Mouse (Mus musculus): Measurements from ENCODE around the gene Inka1. TPM values are rescaled to one million over a fixed set of nuclear protein-coding genes. Genes with fewer than 3 reads are reported as not detected.

Inka1 gene
- polyA plus RNA-seq, 1 experiment: 3.4 TPM

DNA sequence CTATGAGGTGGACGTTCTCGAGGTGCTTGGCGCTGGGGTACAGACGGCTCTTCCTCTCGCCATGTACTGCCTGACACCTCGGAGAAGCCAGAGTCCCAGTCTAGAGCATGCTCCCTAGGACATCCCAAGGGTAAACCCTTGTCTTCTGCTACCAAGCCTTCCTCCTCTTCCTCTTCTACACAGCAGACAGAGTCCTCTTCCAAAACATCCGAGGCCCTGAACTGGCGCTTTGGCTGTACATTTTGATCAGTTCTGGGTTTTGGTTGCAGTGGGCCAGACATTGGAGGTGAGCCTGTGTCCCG lies 974 bp downstream of the Inka1 start:
- DNase-seq (ENCODE audit: low read depth, low spot score): no peak
- WGBS: 69% methylated on average over 9 of the region's 9 CpGs

DNA sequence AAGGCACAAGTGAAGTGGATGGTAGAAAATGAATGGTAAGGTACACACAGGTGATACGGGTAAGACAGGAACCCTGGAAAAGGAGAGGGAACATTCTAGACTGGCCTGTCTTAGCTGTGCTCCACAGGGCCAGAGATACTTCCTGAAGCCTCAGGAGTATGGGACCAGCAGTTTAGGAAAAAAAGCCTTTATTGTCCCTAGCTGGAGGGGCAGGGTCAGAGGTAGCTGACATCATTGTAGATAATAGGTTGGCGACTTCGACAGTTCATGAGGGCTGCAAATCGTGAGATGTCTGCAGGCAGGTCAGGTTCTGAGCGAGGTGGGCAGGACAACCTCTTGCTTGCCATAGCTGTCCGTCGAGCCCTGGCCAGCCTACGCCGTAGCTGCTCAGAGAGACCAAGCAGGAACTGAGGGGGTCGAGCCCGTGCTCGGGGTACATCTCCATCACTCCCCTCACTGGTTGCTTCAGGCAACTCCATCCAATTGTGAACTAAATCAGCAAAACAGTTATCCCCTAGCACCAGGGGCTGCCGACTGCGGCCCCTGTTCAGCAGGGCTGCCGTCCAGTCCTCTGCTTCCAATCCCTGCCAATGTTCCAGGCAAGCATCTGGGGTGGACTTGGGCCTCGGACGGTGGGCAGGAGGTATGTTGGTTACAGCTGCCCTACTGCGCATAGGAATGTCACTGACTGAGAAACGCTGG lies 1.5 kb downstream of the Inka1 start:
- WGBS: 67% methylated on average over 19 of the region's 19 CpGs
- no peak for DNase-seq (ENCODE audit: low read depth, low spot score)

DNA sequence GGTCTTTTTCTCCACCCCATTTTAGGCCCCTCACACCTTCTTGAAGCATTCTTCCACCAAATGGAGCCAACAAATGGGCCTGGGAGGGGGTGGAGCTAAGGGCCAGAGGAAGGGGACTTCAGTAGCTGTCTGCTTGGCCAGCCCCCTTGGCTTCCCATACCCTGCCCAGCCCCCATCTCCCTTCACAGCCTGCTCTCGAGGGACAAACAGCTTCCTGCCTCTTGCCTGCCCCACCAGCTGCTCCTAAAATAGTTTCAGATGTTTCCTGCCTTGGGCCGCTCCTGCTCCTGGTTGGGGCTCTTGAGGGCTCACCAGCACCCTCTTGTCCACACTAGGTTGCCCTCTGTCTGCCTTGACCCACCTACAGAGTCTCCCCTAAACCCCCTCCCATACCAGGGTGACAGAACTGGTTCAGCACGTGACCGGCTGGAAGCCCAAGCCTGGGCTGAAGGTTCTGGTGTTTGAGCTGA lies 2.2 kb downstream of the Inka1 start:
- WGBS: 52% methylated on average over 4 of the region's 4 CpGs
- DNase-seq (ENCODE audit: low read depth, low spot score): no peak

DNA sequence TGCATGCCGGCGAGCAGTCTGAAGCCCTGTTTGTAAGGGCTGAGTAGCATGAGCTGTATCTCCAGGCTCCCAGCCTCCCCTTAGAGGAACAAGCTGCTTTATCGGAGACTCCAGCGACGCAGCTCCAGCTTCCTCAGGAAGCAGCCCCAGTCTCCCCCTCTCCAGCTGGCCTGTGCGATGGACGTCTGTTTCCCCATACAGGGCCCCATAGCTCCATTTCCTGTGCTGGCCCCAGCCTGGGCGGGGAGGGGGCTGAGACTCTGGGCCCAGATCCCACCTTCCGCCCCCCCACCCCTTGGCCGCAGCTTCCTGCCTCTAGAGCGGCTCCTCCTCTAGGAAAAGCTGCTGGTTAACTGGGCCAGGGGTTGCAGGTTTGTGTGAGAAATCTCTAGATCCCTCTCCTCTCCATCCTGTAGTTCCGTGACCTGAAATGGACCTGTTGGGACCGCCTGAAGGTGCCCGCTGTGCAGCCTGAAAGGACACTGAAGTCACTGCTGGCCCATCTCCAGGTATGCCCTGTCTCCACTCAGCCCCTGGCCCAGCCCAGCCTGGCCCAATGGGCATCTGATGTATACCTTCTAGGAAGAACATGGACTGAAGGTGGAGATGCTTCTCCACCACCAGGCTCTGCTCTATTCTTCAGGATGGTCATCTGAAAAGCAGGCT lies 2.9 kb downstream of the Inka1 start, which contains the start of gene Gm20661:
Gene Gm20661 (plus strand): TSS at position 378 of the 666 bp plus-strand sequence.
- no peak for DNase-seq (ENCODE audit: low read depth, low spot score)
- WGBS: 64% methylated on average over 14 of the region's 14 CpGs

DNA sequence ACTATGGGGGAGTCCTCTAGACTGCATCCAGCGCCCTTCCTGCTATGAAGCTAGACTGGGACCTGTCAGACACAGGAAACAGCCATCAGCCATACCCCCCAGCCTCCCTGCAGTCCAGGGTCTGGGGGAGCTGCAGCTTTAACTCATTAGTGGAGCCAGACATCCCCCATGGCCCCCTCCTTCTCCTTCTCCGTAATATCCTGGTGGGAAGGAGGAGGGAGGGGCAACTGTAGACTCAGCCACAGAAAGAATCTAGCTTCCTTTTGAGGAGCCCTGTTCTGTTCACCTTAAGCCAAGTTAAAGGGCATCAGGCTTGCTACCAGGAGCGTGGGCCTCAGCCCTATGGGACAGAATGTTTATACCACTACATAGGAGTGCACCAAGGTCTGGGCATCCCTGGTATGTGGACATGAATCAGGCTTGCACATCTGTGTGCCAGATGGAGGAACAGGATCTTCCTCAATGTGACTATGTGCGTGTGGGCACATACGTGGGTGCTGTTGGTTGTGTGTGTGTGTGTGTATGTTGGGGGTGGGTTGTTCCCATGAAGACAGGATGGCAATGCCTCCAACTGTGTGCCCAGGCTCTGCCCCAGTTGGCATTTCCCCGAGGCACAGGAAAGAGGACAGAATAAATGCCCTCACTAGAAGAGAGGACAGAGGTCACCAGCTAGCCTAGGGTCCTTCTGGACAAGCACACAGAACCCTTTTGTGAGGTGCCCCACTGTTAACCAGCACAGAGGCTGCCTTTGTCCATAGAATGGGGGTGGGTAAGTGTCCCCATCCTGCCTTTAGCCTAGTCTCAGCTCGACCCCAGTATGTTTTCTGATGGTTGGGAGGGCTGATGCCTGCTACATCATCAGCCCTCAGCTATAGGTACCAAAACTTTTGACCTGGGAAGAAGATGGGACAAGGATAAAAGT lies 3.7 kb downstream of the Inka1 start:
- no peak for DNase-seq (ENCODE audit: low read depth, low spot score)
- WGBS: 62% methylated on average over 7 of the region's 7 CpGs

DNA sequence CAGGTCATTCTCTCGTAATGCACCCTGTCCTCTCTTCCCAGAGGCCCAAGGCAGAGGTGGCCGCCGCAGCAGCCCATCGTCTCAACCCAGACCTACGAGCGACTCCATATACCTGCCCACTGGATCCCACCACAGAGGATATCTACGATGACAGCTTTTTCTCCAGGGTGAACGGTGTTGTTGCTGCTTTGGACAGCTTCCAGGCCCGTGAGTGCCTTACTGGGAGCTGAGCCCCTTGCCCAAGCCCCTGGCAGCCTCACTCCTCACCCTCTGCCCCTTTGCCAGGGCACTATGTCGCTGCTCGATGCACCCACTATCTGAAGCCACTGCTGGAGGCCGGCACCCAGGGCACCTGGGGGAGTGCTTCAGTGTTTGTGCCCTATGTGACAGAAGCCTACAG lies 6.9 kb downstream of the Inka1 start:
- 94% methylated on average over 12 of the region's 12 CpGs for WGBS
- DNase-seq (ENCODE audit: low read depth, low spot score): no peak

DNA sequence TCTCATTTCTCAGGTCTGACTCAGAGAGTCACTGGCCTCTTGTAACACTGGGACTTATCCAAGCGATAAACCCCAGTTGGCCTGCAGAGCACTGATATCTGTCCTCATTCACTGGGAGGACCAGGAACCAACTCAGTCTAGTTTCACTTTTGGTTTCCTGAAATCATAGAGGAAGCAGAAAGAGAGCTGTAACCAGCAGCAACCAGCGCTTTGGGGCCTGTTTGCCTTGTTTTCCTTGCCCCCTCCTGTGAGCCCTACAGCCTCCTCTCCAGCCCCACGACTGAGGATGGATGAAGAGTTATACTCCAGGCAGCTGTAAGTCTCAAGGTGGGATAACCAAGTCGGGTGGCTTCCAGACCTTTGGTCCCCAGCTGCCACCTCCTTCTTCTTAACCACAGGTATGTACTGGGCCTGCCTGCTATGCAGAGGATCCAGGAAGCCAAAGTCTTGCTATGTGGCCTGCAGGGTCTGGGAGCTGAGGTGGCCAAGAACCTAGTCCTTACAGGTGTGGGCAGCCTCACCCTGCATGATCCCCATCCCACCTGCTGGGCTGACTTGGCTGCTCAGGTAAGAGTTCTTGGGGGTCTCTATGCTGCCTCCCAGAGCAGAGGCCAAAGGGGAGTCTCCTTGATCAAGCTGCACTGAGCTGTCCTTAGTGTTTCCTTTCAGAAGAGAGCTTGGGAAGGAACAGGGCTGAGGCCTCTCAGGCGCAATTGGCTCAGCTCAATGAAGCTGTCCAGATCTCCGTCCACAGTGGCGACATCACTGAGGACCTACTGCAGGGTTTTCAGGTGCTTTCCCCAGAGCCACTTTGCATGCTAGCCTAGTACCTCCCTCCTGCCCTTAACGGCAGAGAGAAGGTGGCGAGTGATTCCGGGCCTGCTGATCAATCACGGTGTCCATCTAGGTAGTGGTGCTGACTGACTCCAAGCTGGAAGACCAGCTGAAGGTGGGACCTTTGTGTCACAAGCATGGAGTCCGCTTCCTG lies 10.0 kb downstream of the Inka1 start, which contains the start of gene Uba7:
Gene Uba7 (plus strand): TSS at position 107 of the 988 bp plus-strand sequence.
- peak; percentile 83 for DNase-seq (ENCODE audit: low read depth, low spot score)
- WGBS: 54% methylated on average over 12 of the region's 12 CpGs

DNA sequence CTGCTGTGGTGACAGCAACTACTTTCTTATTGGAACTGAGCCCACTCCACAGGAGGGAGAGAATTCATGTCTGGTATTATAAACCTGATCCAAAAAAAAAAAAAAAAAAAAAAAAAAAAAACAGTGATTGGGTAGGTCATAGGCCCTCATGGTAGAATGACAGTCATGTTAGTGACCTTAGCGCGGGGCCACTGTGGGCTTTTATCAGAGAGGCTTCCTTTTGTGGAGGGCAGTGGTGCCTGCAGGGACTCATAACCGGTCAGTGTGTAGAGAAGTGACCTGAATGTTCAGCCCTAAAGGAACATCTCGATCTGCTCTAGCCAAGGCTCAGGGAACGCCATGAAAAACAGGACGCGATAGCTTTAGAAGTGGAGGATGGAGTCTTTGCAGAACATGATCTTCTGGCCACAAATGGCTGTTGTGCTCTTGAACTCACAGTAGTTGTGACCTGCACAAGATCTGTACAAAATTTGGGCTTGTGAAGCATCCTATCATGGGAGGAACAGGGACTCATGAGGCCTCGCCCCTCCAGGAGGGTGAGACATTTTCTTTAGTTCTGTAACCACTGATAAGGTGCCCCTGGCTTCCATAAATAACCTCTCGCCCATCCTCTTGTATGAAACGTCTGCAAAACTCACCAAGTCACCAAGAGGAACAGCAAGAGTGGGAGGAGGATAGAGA lies 11.0 kb downstream of the Inka1 start:
- no peak for DNase-seq (ENCODE audit: low read depth, low spot score)
- WGBS: 78% methylated on average over 10 of the region's 10 CpGs

DNA sequence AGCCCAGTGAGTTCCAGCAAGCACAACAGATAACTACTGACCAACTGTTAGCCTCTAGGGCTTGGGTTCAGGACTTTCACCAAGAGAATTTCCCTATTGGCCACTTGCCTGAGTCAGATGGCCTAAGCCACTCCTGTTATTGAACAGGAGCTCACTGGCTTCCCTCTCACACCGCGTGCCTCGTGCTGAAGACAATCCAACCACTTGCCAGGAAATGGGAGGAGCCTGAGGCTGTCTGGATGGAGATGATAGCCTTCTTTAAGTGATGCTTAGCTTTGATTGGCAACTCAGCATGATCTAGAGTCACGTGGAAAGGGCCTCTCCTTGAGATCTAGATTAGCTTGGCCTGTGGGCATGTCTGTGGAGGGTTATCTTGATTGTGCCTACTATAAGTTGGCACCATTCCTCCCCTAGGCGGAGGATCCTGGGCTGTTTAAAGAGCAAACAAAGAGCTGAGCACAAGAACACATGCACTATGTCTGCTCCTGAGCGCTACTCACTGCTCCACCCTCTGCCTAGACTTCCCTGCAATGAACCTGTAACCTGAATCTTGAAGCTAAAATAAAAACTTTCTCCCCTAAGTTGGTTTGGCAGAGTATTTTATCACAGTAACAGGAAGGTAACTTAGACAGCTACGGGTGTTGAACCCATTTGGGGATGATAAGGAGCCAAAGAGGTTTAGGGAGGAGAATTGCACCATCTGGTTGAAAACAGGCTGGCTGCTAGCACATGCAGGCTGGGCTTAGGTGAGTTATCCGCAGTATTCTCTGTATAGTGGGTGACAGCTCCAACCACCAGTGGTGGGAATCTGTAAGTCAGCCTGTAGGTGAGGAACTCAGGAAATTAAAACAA lies 13.8 kb downstream of the Inka1 start:
- peak; percentile 21 for DNase-seq (ENCODE audit: low read depth, low spot score)
- 44% methylated on average over 8 of the region's 8 CpGs for WGBS

DNA sequence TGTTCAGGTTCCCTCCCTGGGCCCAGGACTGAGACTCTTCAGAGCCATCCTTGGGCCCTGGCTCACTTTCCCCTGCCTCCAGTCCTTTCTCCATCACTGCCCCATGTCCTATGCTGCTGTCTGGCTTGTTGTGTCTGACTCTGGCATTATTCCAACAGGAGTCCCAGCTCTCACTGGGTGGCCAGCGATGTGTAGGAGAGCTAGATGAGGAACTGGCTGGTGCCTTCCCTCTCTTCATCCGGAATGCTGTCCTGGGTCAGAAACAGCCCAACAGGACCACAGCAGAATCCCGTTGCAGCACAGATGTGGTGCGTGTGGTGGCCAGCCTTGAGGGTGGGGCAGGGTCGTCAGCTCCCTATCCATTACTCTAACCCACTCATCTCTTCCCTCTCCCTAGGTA lies 15.4 kb downstream of the Inka1 start:
- 82% methylated on average over 5 of the region's 5 CpGs for WGBS
- DNase-seq (ENCODE audit: low read depth, low spot score): no peak

DNA sequence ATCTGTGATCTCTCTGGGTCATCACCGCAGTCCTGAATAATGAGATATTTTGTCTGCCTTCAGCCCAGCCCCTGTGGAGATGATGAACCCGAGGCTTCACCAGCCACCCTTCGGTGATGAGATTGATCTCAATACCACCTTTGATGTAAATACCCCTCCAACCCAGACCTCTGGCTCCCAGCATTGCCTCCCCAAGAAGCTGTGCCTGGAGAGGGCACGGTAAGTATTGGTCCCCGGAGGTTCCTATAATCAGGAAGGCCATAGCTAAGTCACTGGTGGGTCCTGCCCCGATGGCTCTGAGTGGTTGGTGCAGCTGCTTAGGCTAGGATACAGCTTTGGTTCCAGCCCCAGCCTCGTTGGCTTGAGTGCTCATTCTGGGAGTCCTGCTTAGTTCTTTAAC lies 17.1 kb downstream of the Inka1 start:
- WGBS: 90% methylated on average over 7 of the region's 7 CpGs
- DNase-seq (ENCODE audit: low read depth, low spot score): no peak

DNA sequence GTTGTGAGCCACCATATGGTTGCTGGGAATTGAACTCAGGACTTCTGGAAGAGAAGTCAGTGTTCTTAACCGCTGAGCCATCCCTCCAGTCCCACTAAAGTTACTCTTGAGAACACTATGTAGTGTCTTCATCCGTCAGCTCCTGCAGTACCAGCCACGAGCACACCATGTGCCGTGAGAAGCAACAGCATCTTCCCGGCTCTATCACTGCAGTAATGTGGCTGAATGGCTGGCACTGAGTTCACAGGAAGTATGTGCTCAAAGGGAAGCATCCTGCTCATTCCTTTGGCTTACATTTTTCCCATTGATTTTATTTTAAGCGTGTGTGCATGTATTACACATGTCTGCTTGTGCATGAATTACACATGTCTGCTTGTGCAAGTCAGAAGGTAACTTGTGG lies 18.2 kb downstream of the Inka1 start:
- WGBS: 84% methylated on average over 6 of the region's 6 CpGs
- no peak for DNase-seq (ENCODE audit: low read depth, low spot score)

DNA sequence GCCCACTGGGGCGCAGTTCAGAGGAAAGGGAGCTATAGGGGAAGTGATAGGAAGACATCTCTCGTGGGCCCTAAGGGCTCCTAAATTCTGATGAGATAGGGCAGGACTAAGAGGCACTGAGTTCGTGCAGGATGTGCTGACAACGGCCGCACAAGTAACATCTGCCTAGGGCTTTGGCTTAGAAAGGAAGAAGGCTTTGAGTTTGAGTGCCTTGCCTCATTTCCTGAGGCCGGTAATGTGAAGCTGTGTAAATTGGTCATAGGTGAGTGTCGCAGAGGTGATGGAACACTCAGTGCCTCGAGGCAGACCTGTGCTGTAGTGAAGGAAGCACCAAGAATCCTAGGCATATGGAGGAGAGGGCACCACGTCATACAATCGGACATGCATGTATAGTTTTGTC lies 19.0 kb downstream of the Inka1 start:
- 85% methylated on average over 10 of the region's 10 CpGs for WGBS
- no peak for DNase-seq (ENCODE audit: low read depth, low spot score)

DNA sequence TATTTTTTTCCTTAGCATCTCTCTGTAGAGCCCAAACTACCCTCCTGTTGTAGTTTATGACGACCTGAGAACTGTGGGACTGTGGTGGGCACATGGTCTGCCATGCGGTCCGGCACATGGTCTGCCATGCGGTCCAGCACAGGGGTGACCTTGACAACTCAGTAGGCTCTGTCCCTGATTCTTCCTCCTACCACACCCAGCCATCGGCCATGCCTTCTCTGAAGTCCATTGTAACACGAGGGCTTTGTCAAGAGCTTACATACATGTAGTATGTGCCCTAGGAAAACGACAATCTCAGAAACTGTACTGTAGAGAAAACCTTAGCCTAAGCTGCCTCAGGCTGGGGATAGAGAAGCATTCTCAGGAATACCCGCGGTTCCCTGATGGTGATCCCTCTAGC lies 21.0 kb downstream of the Inka1 start:
- WGBS: 89% methylated on average over 9 of the region's 9 CpGs
- DNase-seq (ENCODE audit: low read depth, low spot score): no peak

DNA sequence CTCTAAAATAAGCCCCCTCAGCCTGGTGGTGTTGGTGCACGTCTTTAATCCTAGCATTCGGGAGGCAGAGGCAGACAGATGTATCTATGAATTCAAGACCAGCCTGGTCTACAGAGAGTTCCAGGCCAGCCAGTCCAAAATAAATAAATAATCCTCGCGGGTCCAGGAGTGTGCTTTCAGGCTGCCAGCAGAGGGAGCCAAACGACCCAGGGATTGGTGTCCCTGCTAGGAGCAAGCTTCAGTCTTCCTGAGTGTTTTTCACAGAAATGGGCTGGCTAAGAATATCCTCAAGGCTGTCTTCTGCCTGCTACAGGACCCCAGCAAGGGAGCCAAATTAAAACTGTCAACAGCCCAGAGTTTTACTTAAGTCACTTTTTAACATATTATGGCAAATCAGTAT lies 22.0 kb downstream of the Inka1 start:
- peak; percentile 69 for DNase-seq (ENCODE audit: low read depth, low spot score)
- WGBS: 17% methylated on average over 5 of the region's 5 CpGs

DNA sequence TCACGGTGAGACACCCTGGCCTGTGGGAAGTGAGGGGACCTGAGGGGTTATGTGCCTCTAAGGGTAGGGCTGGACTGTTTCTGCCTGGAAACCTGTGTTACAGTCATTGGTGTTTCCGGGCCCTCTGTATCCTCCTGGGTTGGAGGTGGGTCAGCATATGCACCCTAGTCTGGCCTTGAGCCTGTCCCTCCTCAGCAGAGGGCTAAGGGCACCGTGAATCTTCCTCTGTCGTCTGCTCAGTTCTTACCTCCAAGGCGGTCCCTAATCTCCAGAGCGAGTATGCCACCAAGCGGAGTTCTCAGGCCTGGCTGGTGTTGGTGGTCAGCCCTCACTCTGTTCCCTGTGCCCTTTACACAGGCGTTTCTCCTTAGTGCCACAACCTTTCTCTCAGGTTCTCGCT lies 22.8 kb downstream of the Inka1 start:
- DNase-seq (ENCODE audit: low read depth, low spot score): no peak
- 97% methylated on average over 9 of the region's 9 CpGs for WGBS

DNA sequence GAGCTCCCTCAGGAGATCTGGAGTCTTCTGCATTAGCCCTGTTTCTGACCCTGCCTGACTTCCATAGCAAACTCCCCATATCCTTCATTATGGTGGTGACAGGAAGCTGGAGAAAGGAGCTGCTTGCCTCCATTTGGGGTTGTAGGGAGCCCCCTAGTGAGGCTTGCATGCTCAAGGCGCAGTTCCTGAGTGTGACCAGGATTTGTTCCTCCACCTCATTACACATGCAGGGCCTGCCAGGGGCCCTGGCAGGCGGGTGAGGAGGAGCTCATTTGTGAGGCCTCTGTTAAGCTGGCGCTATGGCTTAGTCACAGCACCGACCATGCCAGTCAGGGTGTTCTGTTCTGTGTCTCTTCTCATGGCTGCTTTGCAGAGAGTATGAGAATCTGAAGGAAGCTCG lies 23.8 kb downstream of the Inka1 start:
- 61% methylated on average over 5 of the region's 5 CpGs for WGBS

DNA sequence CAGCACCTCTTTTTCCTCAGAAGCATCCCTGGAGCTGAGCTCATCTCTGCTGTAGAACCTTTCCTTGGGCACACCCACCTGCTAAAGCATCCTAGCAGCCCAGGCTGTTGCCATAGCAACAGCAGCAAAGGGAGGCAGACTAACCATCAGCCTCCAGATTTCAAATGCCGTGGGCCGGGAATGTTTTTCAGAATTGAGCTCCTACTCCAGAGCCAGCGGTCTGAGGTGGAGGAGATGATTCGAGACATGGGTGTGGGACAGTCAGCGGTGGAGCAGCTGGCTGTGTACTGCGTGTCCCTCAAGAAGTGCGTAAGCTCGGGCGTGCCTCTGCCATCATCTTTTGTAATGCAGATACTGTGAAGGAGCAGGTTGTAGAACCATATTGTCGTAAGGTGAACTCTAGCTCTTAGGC lies 24.3 kb downstream of the Inka1 start:
- WGBS: 90% methylated on average over 10 of the region's 10 CpGs

More for the DNA sequence above, 23.8 kb downstream of the Inka1 start:
- no peak for DNase-seq (ENCODE audit: low read depth, low spot score)

More for the DNA sequence above, 24.3 kb downstream of the Inka1 start:
- no peak for DNase-seq (ENCODE audit: low read depth, low spot score)
